Mouse (Mus musculus) sigmoid colon, adult 10 weeks (tissue): Measurements from ENCODE around the gene Nubp2. TPM values are rescaled to one million over a fixed set of nuclear protein-coding genes. Genes with fewer than 3 reads are reported as not detected.

Source experiments
- polyA plus RNA-seq: library from polyadenylated mRNA; stranded (reverse); fragments of 350-450 nt; fragmentation: Illumina TruSeq; extraction: RNeasy Lipid Tissue Mini Kit (QIAGEN cat#74804); gene quantifications from one replicate; pipeline ENCODE4 v1.2.3, GENCODE M21; 2014; ENCODE audit warnings: low read depth, low replicate concordance

Nubp2 gene
- 2.7 TPM for polyA plus RNA-seq

DNA sequence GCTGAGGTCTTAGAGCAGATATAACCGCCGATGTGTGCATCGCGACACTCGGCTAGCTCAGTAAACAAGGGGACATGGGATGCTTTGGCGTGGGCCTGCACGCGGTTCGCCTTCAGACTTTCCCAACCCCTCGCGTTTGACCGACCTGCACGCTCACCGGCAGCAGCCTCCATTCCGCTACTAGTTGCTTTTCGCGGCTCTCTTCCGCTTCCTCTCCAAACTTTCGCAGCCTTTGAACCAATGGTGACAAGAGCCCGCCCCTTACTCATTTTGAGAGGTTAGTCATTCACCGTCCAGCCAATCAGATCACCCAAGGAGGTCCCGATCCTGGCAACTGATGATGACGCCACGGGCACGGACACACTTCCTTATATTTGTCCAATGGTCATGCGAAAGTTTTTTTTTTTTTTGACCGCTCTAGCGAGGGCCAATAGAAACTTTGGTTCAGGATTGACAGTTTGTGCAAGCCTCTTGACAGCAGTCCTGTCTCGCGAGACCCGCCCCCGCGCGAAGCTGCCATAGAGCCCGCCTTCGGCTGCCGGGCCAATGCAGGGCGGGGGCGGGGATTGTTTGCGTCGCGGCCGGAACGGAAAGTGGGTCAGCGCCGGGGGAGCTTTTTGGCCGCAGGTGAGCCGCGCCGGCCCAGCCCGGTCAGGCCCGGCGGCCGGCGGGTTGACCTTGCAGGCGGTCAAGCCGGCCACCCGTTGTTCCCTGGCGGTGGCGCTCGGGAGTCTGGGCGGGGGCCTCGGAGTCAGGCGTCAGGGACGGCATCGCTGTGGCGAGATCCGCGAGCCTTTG, at the start of gene Nubp2, which contains the start of gene Spsb3:
Gene Nubp2, minus strand, starts transcription at position 216 of the 798 bp plus-strand sequence.
Gene Spsb3, plus strand, starts transcription at position 510 of the 798 bp plus-strand sequence.

DNA sequence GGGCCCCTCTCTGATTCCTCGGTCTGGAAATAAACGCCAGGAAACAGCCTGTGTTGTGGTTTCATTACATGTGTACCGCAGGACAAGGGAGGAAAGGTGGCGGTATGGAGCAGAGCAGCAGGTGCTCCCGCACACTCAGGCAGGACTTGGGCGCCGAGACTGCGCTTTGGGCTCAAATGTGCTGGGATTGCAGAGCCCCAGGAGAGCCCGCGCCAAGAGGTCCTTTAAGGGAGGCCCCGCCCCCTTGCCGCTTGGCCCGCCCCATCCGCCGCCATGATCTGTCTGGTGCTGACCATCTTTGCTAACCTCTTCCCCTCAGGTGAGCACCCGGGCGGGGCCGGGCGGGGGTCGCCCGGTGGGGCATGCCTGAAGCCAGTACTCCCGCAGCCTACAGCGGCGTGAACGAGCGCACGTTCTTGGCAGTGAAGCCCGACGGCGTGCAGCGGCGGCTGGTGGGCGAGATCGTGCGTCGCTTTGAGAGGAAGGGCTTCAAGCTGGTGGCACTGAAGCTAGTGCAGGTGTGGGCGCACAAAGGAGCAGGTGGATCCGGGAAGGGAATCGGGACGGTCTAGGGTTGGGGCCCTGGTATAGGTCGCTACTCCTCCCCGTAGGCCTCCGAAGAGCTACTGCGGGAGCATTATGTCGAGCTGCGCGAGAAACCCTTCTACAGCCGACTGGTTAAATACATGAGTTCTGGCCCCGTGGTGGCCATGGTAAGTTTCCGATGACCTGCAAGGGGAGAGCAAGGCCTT, 10.3 kb upstream of the Nubp2 start, which contains the start of gene Nme3:
Gene Nme3, plus strand, starts transcription at position 260 of the 752 bp plus-strand sequence.

DNA sequence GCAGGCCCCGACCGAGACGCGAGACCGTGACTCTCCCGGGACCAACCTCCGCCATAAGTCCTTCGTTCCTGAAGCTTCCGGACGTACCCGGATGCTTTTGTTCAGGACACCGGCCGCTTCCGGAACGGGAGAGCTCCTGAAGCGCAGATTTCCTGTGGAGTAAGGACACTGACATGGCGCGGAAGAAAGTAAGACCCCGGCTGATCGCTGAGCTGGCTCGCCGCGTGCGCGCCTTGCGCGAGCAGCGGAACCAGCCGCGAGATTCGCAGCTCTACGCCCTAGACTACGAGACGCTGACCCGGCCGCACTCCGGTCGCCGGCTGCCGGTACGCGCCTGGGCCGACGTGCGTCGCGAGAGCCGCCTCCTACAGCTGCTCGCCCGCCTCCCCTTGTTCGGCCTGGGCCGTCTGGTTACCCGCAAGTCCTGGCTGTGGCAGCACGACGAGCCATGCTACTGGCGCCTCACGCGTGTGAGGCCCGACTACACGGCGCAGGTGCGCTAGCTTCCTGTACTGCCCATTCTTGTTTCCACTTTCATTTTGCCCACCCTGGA, 8.9 kb upstream of the Nubp2 start, which contains the start of the genes Eme2 and Mrps34:
Gene Eme2, minus strand, starts transcription at position 93 of the 553 bp plus-strand sequence.
Gene Mrps34, plus strand, starts transcription at position 122 of the 553 bp plus-strand sequence.

DNA sequence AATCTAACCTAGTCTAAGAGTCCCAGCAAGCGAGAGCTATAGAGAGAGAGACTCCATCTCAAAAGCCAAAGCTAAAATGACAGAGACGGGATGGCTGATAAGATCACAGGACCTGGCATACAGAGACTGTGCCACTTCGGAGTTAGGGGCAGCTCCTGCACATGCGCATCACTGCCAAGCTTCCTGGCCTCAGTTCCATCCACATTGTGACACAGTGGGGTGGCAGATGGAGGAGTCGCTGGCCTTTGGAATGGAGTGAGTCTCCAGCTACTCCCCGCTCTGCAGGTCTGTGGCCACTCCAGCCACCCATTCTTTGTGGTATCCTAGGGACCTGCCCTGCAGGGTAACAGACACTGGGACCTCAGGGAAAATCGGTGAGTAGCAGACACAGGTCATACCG, 20.4 kb downstream of the Nubp2 start, which contains the start of gene Igfals:
Gene Igfals, plus strand, starts transcription at position 222 of the 400 bp plus-strand sequence.

DNA sequence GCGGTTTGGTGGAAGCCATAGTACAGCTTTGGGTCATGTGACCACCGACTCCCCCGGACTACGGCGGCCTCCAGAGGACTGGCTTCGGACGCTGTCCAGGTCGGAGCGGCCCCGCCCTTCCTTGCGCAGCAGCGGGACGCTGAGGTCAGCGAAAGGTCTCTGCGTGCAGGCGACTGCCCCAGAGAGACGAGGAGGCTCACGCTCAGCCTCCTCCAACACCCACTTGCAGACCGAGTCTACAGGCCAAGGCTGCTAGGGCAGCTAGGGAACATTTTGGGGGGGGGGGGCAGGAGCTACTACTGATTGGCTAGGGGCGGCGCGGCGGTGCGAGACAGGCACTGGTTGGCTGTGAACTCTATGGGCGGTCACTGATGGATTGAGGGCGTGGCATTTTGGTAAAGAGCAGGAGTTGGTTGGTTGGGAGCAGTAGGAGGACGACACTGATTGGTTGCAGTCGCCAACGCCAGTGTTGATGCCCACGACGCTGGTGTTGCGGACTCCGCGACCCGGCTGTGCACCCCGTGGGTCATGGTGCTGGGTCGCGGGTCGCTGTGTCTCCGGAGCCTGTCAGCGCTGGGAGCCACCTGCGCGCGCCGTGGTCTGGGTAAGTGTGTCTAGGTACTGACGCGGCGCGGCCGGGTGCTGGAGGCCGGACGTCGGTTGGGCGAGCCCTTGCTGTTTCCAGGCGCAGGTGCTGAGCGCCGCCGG, 35.9 kb downstream of the Nubp2 start, which contains the start of gene Fahd1:
Gene Fahd1, minus strand, starts transcription at position 300 of the 708 bp plus-strand sequence.

DNA sequence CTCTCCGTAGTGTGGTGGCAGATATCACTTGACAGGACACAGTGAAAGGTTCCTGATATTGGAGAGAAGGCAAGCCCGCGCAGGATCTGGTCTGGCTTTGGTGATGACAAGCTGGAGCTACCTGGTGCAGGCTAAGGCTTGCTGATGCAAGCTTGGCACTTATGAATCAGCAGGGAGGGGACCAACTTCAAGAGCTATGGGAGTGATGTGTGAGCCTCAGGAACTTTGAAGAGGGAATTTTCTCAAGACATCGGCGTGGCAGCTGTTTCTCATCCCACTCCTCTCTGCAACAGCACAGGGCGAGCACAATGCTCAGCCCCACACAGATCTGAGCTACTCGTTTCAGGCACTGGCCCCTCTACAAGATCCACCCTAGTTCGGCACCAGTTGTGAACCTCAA, 46.3 kb downstream of the Nubp2 start, which contains the start of gene Hagh:
Gene Hagh, plus strand, starts transcription at position 302 of the 400 bp plus-strand sequence.

Other genes starting within 250 kb of the Nubp2 start
- gene Slc9a3r2, start 236.0 kb downstream of the Nubp2 start, polyA plus RNA-seq = 6.4 TPM
- gene Npw, start 227.9 kb downstream of the Nubp2 start, polyA plus RNA-seq = not detected
- gene Zfp598, start 216.7 kb downstream of the Nubp2 start, polyA plus RNA-seq = 3.1 TPM
- 1.1 TPM for gene Syngr3, start 196.4 kb downstream of the Nubp2 start, polyA plus RNA-seq
- gene Gfer, start 190.2 kb downstream of the Nubp2 start, polyA plus RNA-seq = 13.7 TPM
- 14.0 TPM for gene Noxo1, start 190.1 kb downstream of the Nubp2 start, polyA plus RNA-seq
- not detected for gene Tbl3, start 178.7 kb downstream of the Nubp2 start, polyA plus RNA-seq
- not detected for gene Rnf151, start 168.3 kb downstream of the Nubp2 start, polyA plus RNA-seq
- gene Rps2, start 168.2 kb downstream of the Nubp2 start, polyA plus RNA-seq = 513 TPM
- 96.4 TPM for gene Ndufb10, start 161.9 kb downstream of the Nubp2 start, polyA plus RNA-seq
- gene Rpl3l, start 158.5 kb downstream of the Nubp2 start, polyA plus RNA-seq = not detected
- gene Msrb1, start 149.7 kb downstream of the Nubp2 start, polyA plus RNA-seq = 5.8 TPM
- gene Hs3st6, start 133.4 kb downstream of the Nubp2 start, polyA plus RNA-seq = not detected
- 0.95 TPM for gene Meiob, start 82.1 kb downstream of the Nubp2 start, polyA plus RNA-seq
- gene Hagh, start 46.2 kb downstream of the Nubp2 start, polyA plus RNA-seq = 10.6 TPM
- 194 TPM for gene Fahd1, start 36.0 kb downstream of the Nubp2 start, polyA plus RNA-seq
- not detected for gene Igfals, start 20.4 kb downstream of the Nubp2 start, polyA plus RNA-seq
- not detected for gene Spsb3, start 294 bp upstream of the Nubp2 start, polyA plus RNA-seq
- 2.0 TPM for gene Eme2, start 8.7 kb upstream of the Nubp2 start, polyA plus RNA-seq
- gene Mrps34, start 8.8 kb upstream of the Nubp2 start, polyA plus RNA-seq = 1.8 TPM
- 1.0 TPM for gene Nme3, start 10.2 kb upstream of the Nubp2 start, polyA plus RNA-seq
- gene Mapk8ip3, start 50.6 kb upstream of the Nubp2 start, polyA plus RNA-seq = 7.2 TPM
- 62.0 TPM for gene Jpt2, start 74.3 kb upstream of the Nubp2 start, polyA plus RNA-seq
- gene Cramp1l, start 129.4 kb upstream of the Nubp2 start, polyA plus RNA-seq = 12.3 TPM
- 8.1 TPM for gene Ift140, start 129.7 kb upstream of the Nubp2 start, polyA plus RNA-seq
- 2.8 TPM for gene Tmem204, start 197.2 kb upstream of the Nubp2 start, polyA plus RNA-seq
- 3.0 TPM for gene Telo2, start 229.6 kb upstream of the Nubp2 start, polyA plus RNA-seq
- not detected for gene Ptx4, start 234.4 kb upstream of the Nubp2 start, polyA plus RNA-seq
- 4.3 TPM for gene Clcn7, start 247.0 kb upstream of the Nubp2 start, polyA plus RNA-seq